Mouse (Mus musculus): ENCODE measurements around the gene Dnah10.
"Not testable (repeated sequence)": the region's sequence is repeated elsewhere in the genome, so short reads cannot be mapped to it uniquely, and the experiment has no call there.

The Dnah10 gene

GRCm38 (mm10) chr5:124724997-124725396, at the start of gene Dnah10:
Gene Dnah10 (plus strand): TSS chr5:124725085.
- no peak for DNase-seq (ENCODE audit: low spot score in 2 of 2)

GRCm38 (mm10) chr5:124713741-124714140, 11.1 kb upstream of the Dnah10 start:
- no peak for DNase-seq (ENCODE audit: low spot score in 2 of 2)

GRCm38 (mm10) chr5:124715135-124715534, 9.8 kb upstream of the Dnah10 start:
- DNase-seq (ENCODE audit: low spot score in 2 of 2): no peak

- DNase-seq (ENCODE audit: low spot score in 2 of 2): no peak
Observed at GRCm38 (mm10) chr5:124717969-124718368, 6.9 kb upstream of the Dnah10 start.

- no peak for DNase-seq (ENCODE audit: low spot score in 2 of 2)
Observed at GRCm38 (mm10) chr5:124718396-124718795, 6.5 kb upstream of the Dnah10 start.

GRCm38 (mm10) chr5:124723125-124723524, 1.8 kb upstream of the Dnah10 start:
- no peak for DNase-seq (ENCODE audit: low spot score in 2 of 2)

GRCm38 (mm10) chr5:124729662-124730206, 4.8 kb downstream of the Dnah10 start:
- DNase-seq (ENCODE audit: low spot score in 2 of 2): no peak

GRCm38 (mm10) chr5:124733961-124734360, 9.1 kb downstream of the Dnah10 start:
- no peak for DNase-seq (ENCODE audit: low spot score in 2 of 2)

GRCm38 (mm10) chr5:124741898-124742599, 17.2 kb downstream of the Dnah10 start:
- no peak for DNase-seq (ENCODE audit: low spot score in 2 of 2)

GRCm38 (mm10) chr5:124743841-124744240, 19.0 kb downstream of the Dnah10 start:
- DNase-seq (ENCODE audit: low spot score in 2 of 2): no peak

GRCm38 (mm10) chr5:124746220-124746619, 21.3 kb downstream of the Dnah10 start:
- DNase-seq (ENCODE audit: low spot score in 2 of 2): no peak

GRCm38 (mm10) chr5:124748296-124748695, 23.4 kb downstream of the Dnah10 start:
- no peak for DNase-seq (ENCODE audit: low spot score in 2 of 2)

GRCm38 (mm10) chr5:124751656-124752055, 26.8 kb downstream of the Dnah10 start:
- no peak for DNase-seq (ENCODE audit: low spot score in 2 of 2)

GRCm38 (mm10) chr5:124761011-124761410, 36.1 kb downstream of the Dnah10 start:
- DNase-seq (ENCODE audit: low spot score in 2 of 2): no peak

GRCm38 (mm10) chr5:124761787-124762186, 36.9 kb downstream of the Dnah10 start:
- no peak for DNase-seq (ENCODE audit: low spot score in 2 of 2)

- no peak for DNase-seq (ENCODE audit: low spot score in 2 of 2)
Observed at GRCm38 (mm10) chr5:124774552-124774951, 49.7 kb downstream of the Dnah10 start.

- not testable (repeated sequence) for DNase-seq (ENCODE audit: low spot score in 2 of 2)
Observed at GRCm38 (mm10) chr5:124776289-124776688, 51.4 kb downstream of the Dnah10 start.

- DNase-seq (ENCODE audit: low spot score in 2 of 2): peak in 1 of 2 experiments; percentile 22
Observed at GRCm38 (mm10) chr5:124777178-124777709, 52.4 kb downstream of the Dnah10 start.

- DNase-seq (ENCODE audit: low spot score in 2 of 2): no peak
Observed at GRCm38 (mm10) chr5:124779926-124780325, 55.0 kb downstream of the Dnah10 start.

GRCm38 (mm10) chr5:124781696-124782095, 56.8 kb downstream of the Dnah10 start:
- no peak for DNase-seq (ENCODE audit: low spot score in 2 of 2)

GRCm38 (mm10) chr5:124785650-124786049, 60.8 kb downstream of the Dnah10 start:
- DNase-seq (ENCODE audit: low spot score in 2 of 2): no peak

- no peak for DNase-seq (ENCODE audit: low spot score in 2 of 2)
Observed at GRCm38 (mm10) chr5:124792112-124792511, 67.2 kb downstream of the Dnah10 start.

GRCm38 (mm10) chr5:124809708-124810366, 85.0 kb downstream of the Dnah10 start:
- DNase-seq (ENCODE audit: low spot score in 2 of 2): no peak
